Mouse (Mus musculus) heart, embryonic 11.5 days (tissue): ENCODE measurements around the gene Dtnbp1. TPM values are rescaled to one million over a fixed set of nuclear protein-coding genes. Genes with fewer than 3 reads are reported as not detected.

Experiments used
- ATAC-seq: fragments of 200-750 bp; cut with Nextera tagmentation; replicated peaks from 2 replicates; pipeline ENCODE4 v1.8.0; 2017; ENCODE audit warnings: moderate library complexity; ENCODE audit not compliant: insufficient number of reproducible peaks, low FRiP score, low TSS enrichment
- H3K27ac ChIP-seq: fragments of 300-500 bp; sonication (generic); 2 replicates; pipeline ENCODE4 v1.5.1; 2014; ENCODE audit warnings: mild to moderate bottlenecking, low read depth, low read length
- H3K27me3 ChIP-seq: fragments of 300-500 bp; sonication (generic); 2 replicates; pipeline ENCODE4 v1.6.1; 2014; ENCODE audit warnings: mild to moderate bottlenecking, low read length, mixed read lengths; ENCODE audit not compliant: control insufficient read depth, insufficient read depth
- H3K36me3 ChIP-seq: fragments of 300-500 bp; sonication (generic); 2 replicates; pipeline ENCODE4 v1.6.1; 2014; ENCODE audit warnings: mild to moderate bottlenecking, low read length, moderate library complexity, mixed read lengths; ENCODE audit not compliant: control insufficient read depth, insufficient read depth
- H3K4me1 ChIP-seq: fragments of 300-500 bp; sonication (generic); 2 replicates; pipeline ENCODE4 v1.6.1; 2014; ENCODE audit warnings: low read length; ENCODE audit not compliant: control insufficient read depth, insufficient read depth
- H3K4me2 ChIP-seq: fragments of 300-500 bp; sonication (generic); 2 replicates; pipeline ENCODE4 v1.6.1; 2014; ENCODE audit warnings: mild to moderate bottlenecking, moderate library complexity
- H3K4me3 ChIP-seq: fragments of 300-500 bp; sonication (generic); 2 replicates; pipeline ENCODE4 v1.5.1; 2014; ENCODE audit warnings: low read depth, low read length
- H3K9ac ChIP-seq: fragments of 300-500 bp; sonication (generic); 2 replicates; pipeline ENCODE4 v1.6.1; 2014; ENCODE audit warnings: mild to moderate bottlenecking, low read depth, low read length, moderate library complexity
- H3K9me3 ChIP-seq: fragments of 300-500 bp; sonication (generic); replicated peaks from 2 replicates; pipeline ENCODE4 v1.6.1; 2016; ENCODE audit warnings: low read length; ENCODE audit not compliant: control insufficient read depth
- WGBS: fragments of 180-500 bp; shearing (Covaris S2); extraction: QIAGEN DNeasy Blood & Tissue Kit; methylation state at CpG from one replicate; pipeline ENCODE4 v1.1.7; 2014; ENCODE audit not compliant: insufficient replicate concordance; 5-methylcytosine and 5-hydroxymethylcytosine counted together
- polyA plus RNA-seq: library from polyadenylated mRNA; unstranded; fragments of >200 nt; fragmentation: Nextera tagmentation; extraction: Ambion mirVana; gene quantifications from 2 replicates; pipeline ENCODE4 v1.2.1, GENCODE M21; 2014

Gene Dtnbp1
- polyA plus RNA-seq, 1 experiment from 2014 or later = 64.1 TPM

DNA sequence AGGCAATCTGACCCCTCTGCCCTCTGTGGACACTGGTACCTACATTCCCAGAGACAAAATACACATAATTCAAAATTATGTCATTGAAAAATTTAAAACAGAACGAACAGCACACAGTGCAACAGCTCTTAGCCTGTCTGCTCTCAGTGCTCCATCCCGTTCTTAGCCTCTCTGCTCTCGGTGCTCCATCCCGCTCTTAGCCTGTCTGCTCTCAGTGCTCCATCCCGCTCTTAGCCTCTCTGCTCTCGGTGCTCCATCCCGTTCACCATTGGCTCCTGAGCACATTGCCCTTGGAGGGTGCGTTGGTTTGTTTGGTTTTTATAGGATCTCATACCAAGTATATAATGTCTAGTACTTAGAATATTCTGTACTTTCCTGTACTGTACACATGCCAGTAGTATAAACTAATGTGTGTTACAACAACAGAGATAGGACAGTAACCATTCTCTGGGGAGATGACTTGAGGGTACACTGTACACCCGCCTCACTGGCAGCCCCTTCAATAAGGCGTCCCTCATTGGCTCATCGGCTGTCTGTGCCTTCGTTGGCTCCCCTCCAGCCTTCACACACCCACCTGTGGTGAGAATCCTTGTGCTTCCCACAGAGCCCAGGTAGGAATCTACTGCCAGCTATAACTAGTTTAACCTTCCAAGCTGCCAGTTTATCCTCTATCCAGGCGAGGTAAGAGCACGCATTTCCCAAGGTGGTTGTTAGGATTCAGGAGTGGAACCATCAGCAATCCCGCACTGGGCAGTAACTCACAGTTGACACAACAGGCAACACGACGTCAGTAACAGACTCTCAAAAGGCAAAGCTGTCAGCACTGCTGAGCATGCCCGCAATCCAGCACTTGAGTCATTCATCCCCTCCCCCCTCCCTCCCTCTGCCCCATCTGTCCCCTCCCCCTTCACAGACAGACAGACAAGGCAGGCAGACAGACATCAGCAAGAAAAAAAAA, 69.4 kb downstream of the Dtnbp1 start:
- Histone ChIP-seq H3K4me3 (no peak overlapping the region), H3K4me2 (peak overlapping the region; percentile 7; the same call in 1 of the 2 replicates), H3K27me3 (no peaks in the 10 kb centered on the region), H3K27ac (no peak overlapping the region), H3K9me3 (no peaks in the 10 kb centered on the region), H3K36me3 (no peaks in the 10 kb centered on the region), H3K9ac (no peak overlapping the region), H3K4me1 (peaks cover 18% of the 10 kb centered on the region)
- 65% methylated on average over 18 of the region's 18 CpGs for WGBS
- ATAC-seq = no peak

- H3K27me3 ChIP-seq = no peaks in the 10 kb centered on the region
- H3K4me2 ChIP-seq = no peak overlapping the region
- no peak overlapping the region for H3K4me3 ChIP-seq
- H3K27ac ChIP-seq = no peak overlapping the region
- ATAC-seq = no peak
- WGBS = 76% methylated on average over 2 of the region's 2 CpGs
- peaks cover 17% of the 10 kb centered on the region for H3K36me3 ChIP-seq
- no peak overlapping the region for H3K9ac ChIP-seq
- H3K9me3 ChIP-seq = no peaks in the 10 kb centered on the region
- no peaks in the 10 kb centered on the region for H3K4me1 ChIP-seq
Observed at GRCm38 (mm10) chr13:44926311-44926710, 75.6 kb downstream of the Dtnbp1 start.

DNA sequence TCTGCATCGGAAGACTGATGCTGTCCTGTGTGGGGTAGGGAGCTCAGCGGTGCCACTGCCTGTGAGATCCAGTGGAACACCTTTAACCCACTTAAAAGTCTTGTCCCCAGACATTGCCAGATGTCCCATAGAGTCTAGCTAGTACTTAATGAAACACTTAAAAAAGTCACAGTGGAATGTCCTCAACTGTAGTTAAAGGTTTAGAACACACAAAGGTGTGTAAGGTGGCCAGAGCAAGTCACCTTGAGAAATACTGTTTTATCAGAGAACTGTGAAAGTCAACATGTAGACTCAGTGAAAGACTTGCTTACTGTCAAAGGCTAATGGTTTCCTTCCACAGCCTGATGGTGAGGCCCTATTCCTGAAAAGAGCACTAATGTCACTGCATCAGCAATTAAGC, 76.8 kb downstream of the Dtnbp1 start:
- ATAC-seq = no peak
- Histone ChIP-seq H3K27ac (no peak overlapping the region), H3K4me1 (no peaks in the 10 kb centered on the region), H3K4me3 (no peak overlapping the region), H3K9ac (no peak overlapping the region), H3K36me3 (peaks cover 20% of the 10 kb centered on the region), H3K27me3 (no peaks in the 10 kb centered on the region), H3K4me2 (no peak overlapping the region), H3K9me3 (no peaks in the 10 kb centered on the region)
- 96% methylated on average over 2 of the region's 2 CpGs for WGBS

GRCm38 (mm10) chr13:44924042-44924441, 77.9 kb downstream of the Dtnbp1 start:
- Histone ChIP-seq H3K27ac (no peak overlapping the region), H3K27me3 (no peaks in the 10 kb centered on the region), H3K4me2 (no peak overlapping the region), H3K9me3 (no peaks in the 10 kb centered on the region), H3K4me3 (no peak overlapping the region), H3K9ac (no peak overlapping the region), H3K4me1 (no peaks in the 10 kb centered on the region), H3K36me3 (peaks cover 20% of the 10 kb centered on the region)
- no peak for ATAC-seq
- WGBS = 88% methylated on average over 3 of the region's 3 CpGs

DNA sequence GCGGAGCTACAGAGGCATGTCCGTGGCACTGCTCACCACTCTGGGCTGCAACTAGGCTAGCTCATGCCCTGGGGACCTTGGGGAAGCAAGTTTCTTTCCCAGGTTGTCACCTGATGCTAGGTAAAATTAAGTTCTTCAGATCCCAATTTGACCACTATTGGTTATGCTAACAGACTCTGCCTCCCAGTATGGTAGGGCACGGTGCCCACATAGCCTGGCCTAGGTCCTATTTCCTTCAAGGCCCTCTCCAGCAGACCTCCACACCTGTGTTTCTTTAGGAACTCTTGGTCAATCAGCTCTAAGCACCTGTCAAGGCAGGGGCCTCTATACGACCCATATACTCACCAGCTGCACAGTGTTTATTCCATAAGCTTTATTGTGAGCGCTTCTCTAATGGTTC, 80.2 kb downstream of the Dtnbp1 start:
- H3K9ac ChIP-seq = no peak overlapping the region
- no peak overlapping the region for H3K27ac ChIP-seq
- H3K27me3 ChIP-seq = no peaks in the 10 kb centered on the region
- WGBS = 94% methylated on average over 5 of the region's 5 CpGs
- no peak overlapping the region for H3K4me2 ChIP-seq
- no peak overlapping the region for H3K4me3 ChIP-seq
- H3K9me3 ChIP-seq = no peaks in the 10 kb centered on the region
- no peak for ATAC-seq
- H3K4me1 ChIP-seq = no peaks in the 10 kb centered on the region
- peaks cover 35% of the 10 kb centered on the region for H3K36me3 ChIP-seq

DNA sequence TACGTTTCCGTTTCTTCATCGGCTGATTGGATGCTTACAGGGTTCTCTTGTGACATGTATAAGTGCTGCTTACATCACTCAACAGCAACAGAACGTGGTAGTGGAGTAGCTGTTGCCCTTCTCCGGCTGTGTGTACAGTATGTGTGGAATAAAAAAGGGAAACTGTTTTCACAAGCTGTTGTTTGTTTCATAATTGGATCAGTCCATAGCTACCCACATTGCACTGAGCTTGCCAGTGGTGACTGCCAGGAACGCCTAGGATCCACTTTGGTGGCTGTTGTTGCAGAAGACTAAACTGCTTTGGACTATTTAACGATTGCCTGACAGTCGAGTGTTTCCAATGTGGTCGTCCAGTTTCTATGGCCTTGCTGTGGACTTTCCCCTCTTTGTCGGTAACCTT, 80.9 kb downstream of the Dtnbp1 start:
- no peaks in the 10 kb centered on the region for H3K27me3 ChIP-seq
- H3K27ac ChIP-seq = no peak overlapping the region
- no peaks in the 10 kb centered on the region for H3K4me1 ChIP-seq
- peaks cover 37% of the 10 kb centered on the region for H3K36me3 ChIP-seq
- no peak overlapping the region for H3K4me3 ChIP-seq
- no peak overlapping the region for H3K9ac ChIP-seq
- H3K9me3 ChIP-seq = no peaks in the 10 kb centered on the region
- ATAC-seq = no peak
- no peak overlapping the region for H3K4me2 ChIP-seq
- 82% methylated on average over 10 of the region's 10 CpGs for WGBS

DNA sequence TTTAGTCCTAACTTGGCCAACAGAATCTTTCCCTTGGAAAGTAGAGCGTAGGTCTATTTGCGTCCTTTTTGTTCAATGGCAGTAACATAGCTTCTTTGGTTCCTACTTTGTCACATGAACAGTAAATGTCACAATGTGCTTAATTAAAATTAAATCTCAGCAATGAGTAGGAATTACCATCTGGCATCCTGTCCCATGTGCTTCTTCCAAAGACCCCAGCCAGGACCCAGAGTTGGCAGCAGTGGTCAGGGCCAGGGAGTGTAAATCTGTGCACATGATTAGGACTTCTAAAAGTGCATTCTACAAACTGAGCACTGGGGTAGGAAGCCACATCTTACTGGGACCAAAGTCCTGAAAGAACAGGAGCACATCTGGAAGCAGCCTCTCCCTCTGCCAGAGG, 83.7 kb downstream of the Dtnbp1 start:
- H3K4me2 ChIP-seq = no peak overlapping the region
- H3K9me3 ChIP-seq = no peaks in the 10 kb centered on the region
- H3K27ac ChIP-seq = no peak overlapping the region
- WGBS = 98% methylated on average over 2 of the region's 2 CpGs
- H3K36me3 ChIP-seq = peaks cover 43% of the 10 kb centered on the region
- ATAC-seq = no peak
- H3K27me3 ChIP-seq = no peaks in the 10 kb centered on the region
- no peaks in the 10 kb centered on the region for H3K4me1 ChIP-seq
- H3K9ac ChIP-seq = no peak overlapping the region
- H3K4me3 ChIP-seq = no peak overlapping the region

DNA sequence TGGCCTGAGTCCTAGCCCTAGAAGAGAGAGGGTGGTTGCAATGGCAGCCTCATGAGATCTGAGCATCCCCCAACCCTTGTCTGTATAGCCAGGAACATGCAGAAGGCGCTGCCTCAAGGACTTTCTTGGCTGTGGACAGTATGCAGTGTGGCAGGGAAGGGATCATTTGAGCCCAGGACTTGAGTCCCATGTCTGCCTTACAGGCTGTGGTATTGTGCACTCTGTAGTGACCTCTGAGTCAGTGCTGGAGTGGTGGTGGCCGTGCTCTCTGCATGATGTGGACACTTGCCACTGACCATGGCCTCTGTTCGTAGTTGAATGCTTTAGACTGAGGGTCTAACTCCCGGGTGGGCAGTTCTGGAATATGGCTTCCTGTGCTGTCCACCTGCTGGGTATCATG, 84.7 kb downstream of the Dtnbp1 start:
- ATAC-seq = no peak
- H3K36me3 ChIP-seq = peaks cover 46% of the 10 kb centered on the region

GRCm38 (mm10) chr13:44915945-44916344, 86.0 kb downstream of the Dtnbp1 start:
- no peaks in the 10 kb centered on the region for H3K27me3 ChIP-seq
- H3K4me1 ChIP-seq = no peaks in the 10 kb centered on the region
- H3K27ac ChIP-seq = no peak overlapping the region
- peaks cover 46% of the 10 kb centered on the region for H3K36me3 ChIP-seq
- no peak overlapping the region for H3K9ac ChIP-seq
- H3K4me2 ChIP-seq = no peak overlapping the region
- 65% methylated on average over 4 of the region's 4 CpGs for WGBS
- H3K4me3 ChIP-seq = no peak overlapping the region
- H3K9me3 ChIP-seq = no peaks in the 10 kb centered on the region
- ATAC-seq = no peak

More for the DNA sequence above, 84.7 kb downstream of the Dtnbp1 start:
- H3K27me3 ChIP-seq = no peaks in the 10 kb centered on the region
- no peak overlapping the region for H3K9ac ChIP-seq
- no peak overlapping the region for H3K4me2 ChIP-seq
- H3K4me1 ChIP-seq = no peaks in the 10 kb centered on the region
- H3K9me3 ChIP-seq = no peaks in the 10 kb centered on the region
- no peak overlapping the region for H3K4me3 ChIP-seq
- no peak overlapping the region for H3K27ac ChIP-seq
- WGBS = 90% methylated on average over 4 of the region's 4 CpGs
